Mouse (Mus musculus) adrenal gland, postnatal 4 days (tissue): Measurements from ENCODE around the gene Gtf2i. TPM values are rescaled to one million over a fixed set of nuclear protein-coding genes. Genes with fewer than 3 reads are reported as not detected.

ENCODE experiments used
- DNase-seq, 2 experiments: peaks; one replicate each; pipeline ENCODE4 v3.0.0; 2021 to 2022; ENCODE audit warnings: low spot score in 2 of 2, mixed read lengths in 2 of 2
- microRNA-seq: library from miRNA; unstranded; fragments of <30 nt; microRNA quantifications from one replicate; pipeline ENCODE4 v1.2.0, GENCODE M21; 2021
- total RNA-seq, 2 experiments: library from RNA; stranded (reverse); gene quantifications; 2 replicates each; pipeline ENCODE4 v1.2.3; 2021

The Gtf2i gene
- total RNA-seq, 2 experiments from 2014 or later = 266 to 270 TPM

DNA sequence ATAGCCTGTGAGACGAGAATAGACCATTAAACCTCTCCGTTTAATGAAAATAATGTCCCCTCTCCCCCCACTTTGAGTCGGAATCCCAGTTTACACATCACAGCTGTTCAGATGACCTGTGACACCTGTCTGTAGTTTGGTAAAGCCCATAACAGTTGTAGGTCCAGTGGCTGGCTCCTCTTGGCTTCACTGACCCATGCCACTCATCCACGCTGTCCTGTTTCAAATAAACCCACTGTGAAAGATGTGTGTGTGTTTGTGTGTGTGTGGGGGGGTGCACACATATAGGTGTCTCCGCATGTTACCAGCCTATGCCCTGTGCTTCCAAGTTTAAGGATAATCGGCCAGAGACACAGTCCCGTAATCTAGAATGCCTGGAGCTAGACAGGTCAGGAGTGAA, 96.7 kb downstream of the Gtf2i start:
- no peak for DNase-seq

- DNase-seq = no peak
Measured at GRCm38 (mm10) chr5:134214021-134214806, 100.3 kb downstream of the Gtf2i start.

GRCm38 (mm10) chr5:134209931-134210554, 104.5 kb downstream of the Gtf2i start:
- DNase-seq = no peak

DNA sequence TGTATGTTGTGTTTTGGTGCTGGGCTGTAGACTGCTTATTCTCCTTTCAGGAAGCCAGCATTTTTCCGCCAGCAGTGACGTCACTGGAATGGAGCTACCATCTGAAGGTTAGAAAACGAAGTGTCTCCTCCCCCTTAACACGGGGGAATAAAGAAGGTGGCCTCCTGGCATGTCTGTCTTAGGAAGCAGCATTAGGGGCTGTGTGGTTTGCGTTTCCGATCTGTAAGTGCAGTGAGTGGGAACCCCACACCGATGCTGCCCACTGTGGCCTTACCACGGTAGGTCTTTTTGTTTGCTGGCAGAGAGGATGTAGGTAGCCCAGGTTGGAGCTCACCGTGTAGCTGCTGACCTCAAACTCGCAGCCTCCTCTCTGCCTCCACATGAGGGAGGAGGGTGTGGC, 107.8 kb downstream of the Gtf2i start:
- DNase-seq = no peak

- no peak for DNase-seq
Measured at GRCm38 (mm10) chr5:134193664-134194063, 120.9 kb downstream of the Gtf2i start.

DNA sequence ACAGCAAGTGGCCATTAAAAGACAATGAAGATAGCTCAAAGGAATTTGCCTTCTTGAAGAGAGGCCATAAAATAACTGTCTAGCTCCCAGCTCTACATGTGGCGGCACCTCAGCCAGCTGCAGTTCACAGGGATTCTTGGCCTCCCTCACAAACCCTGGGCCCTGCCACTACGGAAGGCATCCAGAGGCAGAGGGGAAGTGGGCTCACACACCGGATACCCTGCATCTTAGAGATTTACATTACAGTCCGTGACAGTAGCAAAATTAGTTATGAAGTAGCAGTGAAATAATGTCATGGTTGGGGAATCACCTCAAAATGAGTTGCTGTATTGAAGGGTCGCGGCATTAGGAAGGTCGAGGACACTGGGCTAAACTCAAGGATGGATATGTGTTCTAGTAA, 126.0 kb downstream of the Gtf2i start:
- no peak for DNase-seq

Small RNA genes within 50 kb of the gene (microRNA-seq; reads per million reads assigned to microRNA genes)
- not detected for gene Mir3965

Other genes starting within 250 kb of the Gtf2i start
- 10 to 100 TPM; 16.6 to 23.7 TPM for gene Castor2, start 215.0 kb downstream of the Gtf2i start, total RNA-seq
- 10 to 100 TPM; 33.0 to 35.6 TPM for gene Rcc1l, start 138.0 kb downstream of the Gtf2i start, total RNA-seq
- 10 to 100 TPM; 13.9 to 15.9 TPM for gene Gtf2ird2, start 130.7 kb downstream of the Gtf2i start, total RNA-seq
- 10 to 100 TPM in 1 of 2 experiments, 1 to 10 TPM in 1; 5.2 to 10.3 TPM for gene Ncf1, start 85.1 kb downstream of the Gtf2i start, total RNA-seq
- gene Gtf2ird1, start 142.0 kb upstream of the Gtf2i start, total RNA-seq = 100 to 1,000 TPM in 1 of 2 experiments, 10 to 100 TPM in 1; 93.5 to 104 TPM
- gene Clip2, start 237.7 kb upstream of the Gtf2i start, total RNA-seq = 10 to 100 TPM; 24.7 to 29.6 TPM
- under 1 TPM in 1 of 2 experiments, not detected in 1; 0.20 TPM for gene Syna, start 245.4 kb upstream of the Gtf2i start, total RNA-seq